Mouse (Mus musculus): Measurements from ENCODE around the gene Dchs1. TPM values are rescaled to one million over a fixed set of nuclear protein-coding genes. Genes with fewer than 3 reads are reported as not detected.

Dchs1 gene
- polyA plus RNA-seq, 1 experiment from 2014 or later, result 8.7 TPM

DNA sequence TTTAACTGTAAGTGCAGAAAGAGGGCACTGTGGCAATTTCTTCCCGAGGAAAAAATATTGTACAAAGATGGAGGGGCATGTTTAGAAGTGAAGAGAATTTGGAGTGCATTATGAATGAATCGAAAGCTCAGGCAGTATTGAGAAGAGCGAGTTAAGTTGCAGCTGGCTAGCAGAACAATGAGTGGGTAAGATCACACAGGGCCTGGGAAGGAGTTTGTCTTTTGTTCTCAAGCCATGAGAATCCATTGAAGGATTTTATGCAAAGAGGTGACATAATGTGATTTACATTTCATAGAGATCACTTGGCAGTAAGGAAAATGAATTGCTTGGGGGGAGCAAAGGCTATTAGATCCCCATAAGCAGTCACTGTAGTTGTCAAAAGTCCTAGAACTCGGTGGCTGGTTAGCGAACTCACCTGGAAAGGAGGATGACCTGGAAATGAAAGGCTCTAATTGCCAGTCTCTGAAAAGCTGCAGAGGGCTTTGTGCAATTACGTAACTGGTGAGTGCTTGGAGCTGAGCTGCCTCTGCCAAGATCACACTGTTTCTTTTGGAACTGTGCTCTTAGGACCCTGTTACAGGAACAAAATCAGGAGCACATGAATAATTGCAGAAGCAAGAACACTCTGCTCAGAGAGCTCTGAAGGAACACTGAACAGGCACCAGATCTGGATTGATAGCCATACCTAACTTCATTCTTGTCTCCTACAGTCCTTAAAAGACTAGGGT, 58.6 kb downstream of the Dchs1 start:
- H3K9ac ChIP-seq, result no peak overlapping the region
- no peaks in the 10 kb centered on the region for H3K4me1 ChIP-seq (replicated peaks)
- peaks cover 50% of the 10 kb centered on the region for H3K36me3 ChIP-seq
- no peak overlapping the region for H3K4me3 ChIP-seq
- 86% methylated on average over 6 of the region's 6 CpGs for WGBS
- H3K9me3 ChIP-seq (replicated peaks), result no peaks in the 10 kb centered on the region
- no peak overlapping the region for H3K4me2 ChIP-seq
- H3K27me3 ChIP-seq (replicated peaks), result no peaks in the 10 kb centered on the region
- H3K27ac ChIP-seq (ENCODE audit: poor library complexity, severe bottlenecking), result no peak overlapping the region
- no peak for ATAC-seq (ENCODE audit: insufficient number of reproducible peaks, low FRiP score)

- H3K9ac ChIP-seq, result no peak overlapping the region
- no peak overlapping the region for H3K4me2 ChIP-seq
- 94% methylated on average over 4 of the region's 4 CpGs for WGBS
- no peak for ATAC-seq (ENCODE audit: insufficient number of reproducible peaks, low FRiP score)
- no peaks in the 10 kb centered on the region for H3K27me3 ChIP-seq (replicated peaks)
- H3K4me3 ChIP-seq, result no peak overlapping the region
- H3K4me1 ChIP-seq (replicated peaks), result no peaks in the 10 kb centered on the region
- peaks cover 30% of the 10 kb centered on the region for H3K36me3 ChIP-seq
- H3K9me3 ChIP-seq (replicated peaks), result no peaks in the 10 kb centered on the region
- H3K27ac ChIP-seq (ENCODE audit: poor library complexity, severe bottlenecking), result no peak overlapping the region
These were observed 60.5 kb downstream of the Dchs1 start for GRCm38 (mm10) chr7:105726980-105727325.

GRCm38 (mm10) chr7:105726144-105726979, 61.1 kb downstream of the Dchs1 start:
- Histone ChIP-seq H3K27ac (ENCODE audit: poor library complexity, severe bottlenecking) (no peak overlapping the region), H3K9me3 (replicated peaks) (no peaks in the 10 kb centered on the region), H3K9ac (no peak overlapping the region), H3K4me2 (no peak overlapping the region), H3K4me1 (replicated peaks) (no peaks in the 10 kb centered on the region), H3K36me3 (peaks cover 25% of the 10 kb centered on the region), H3K27me3 (replicated peaks) (no peaks in the 10 kb centered on the region), H3K4me3 (no peak overlapping the region)
- WGBS, result 78% methylated on average over 4 of the region's 4 CpGs
- peak; percentile 64 for ATAC-seq (ENCODE audit: insufficient number of reproducible peaks, low FRiP score)

DNA sequence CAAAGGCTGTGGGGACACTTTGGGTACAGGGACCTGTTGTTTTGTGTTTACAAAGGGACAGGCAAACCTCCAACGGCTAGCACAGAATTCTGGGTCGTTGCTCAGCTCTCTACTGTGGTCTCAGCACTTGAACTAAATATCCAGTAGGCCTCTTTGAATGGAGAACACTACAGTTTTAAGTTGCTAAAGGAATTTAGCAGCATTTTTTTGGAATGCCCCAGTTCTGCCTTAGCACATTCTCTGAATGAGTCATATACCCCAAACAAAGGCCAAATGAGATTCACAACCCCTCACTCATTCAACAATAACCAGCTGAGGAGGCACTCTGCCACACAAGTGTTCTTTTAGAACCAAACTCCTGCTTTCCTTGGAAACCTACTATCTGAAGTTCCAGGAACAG, 65.5 kb downstream of the Dchs1 start:
- Histone ChIP-seq H3K36me3 (no peaks in the 10 kb centered on the region), H3K4me1 (replicated peaks) (no peaks in the 10 kb centered on the region), H3K27me3 (replicated peaks) (no peaks in the 10 kb centered on the region), H3K9me3 (replicated peaks) (no peaks in the 10 kb centered on the region), H3K9ac (no peak overlapping the region), H3K4me2 (no peak overlapping the region), H3K27ac (ENCODE audit: poor library complexity, severe bottlenecking) (no peak overlapping the region), H3K4me3 (no peak overlapping the region)
- no peak for ATAC-seq (ENCODE audit: insufficient number of reproducible peaks, low FRiP score)
- WGBS, result 61% methylated on average over 2 of the region's 2 CpGs

- no peaks in the 10 kb centered on the region for H3K4me1 ChIP-seq (replicated peaks)
- 57% methylated on average over 3 of the region's 3 CpGs for WGBS
- no peak for ATAC-seq (ENCODE audit: insufficient number of reproducible peaks, low FRiP score)
These were observed 72.1 kb downstream of the Dchs1 start for GRCm38 (mm10) chr7:105715366-105715765.

DNA sequence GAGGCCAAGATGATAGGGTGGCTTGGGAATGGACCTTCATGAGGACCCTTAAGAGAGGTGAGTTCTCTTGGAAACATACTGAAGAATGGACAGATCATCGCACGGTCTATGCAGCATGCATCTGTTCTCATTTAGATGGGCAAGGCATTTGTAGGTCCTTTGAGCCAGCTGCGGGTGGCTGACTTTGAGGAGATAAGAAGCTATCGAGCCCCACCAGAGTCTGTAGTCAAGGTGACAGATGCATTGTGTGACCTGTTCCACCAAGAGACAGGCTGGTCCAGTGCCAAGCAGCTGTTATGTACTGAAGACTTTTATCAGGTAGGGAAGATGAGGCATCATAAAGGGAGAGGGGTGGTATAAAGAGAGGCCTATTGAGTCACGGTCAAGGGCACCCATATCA, 78.7 kb downstream of the Dchs1 start:
- Histone ChIP-seq H3K27me3 (replicated peaks) (no peaks in the 10 kb centered on the region), H3K4me2 (no peak overlapping the region), H3K4me3 (no peak overlapping the region), H3K4me1 (replicated peaks) (no peaks in the 10 kb centered on the region), H3K9ac (no peak overlapping the region), H3K36me3 (no peaks in the 10 kb centered on the region), H3K27ac (ENCODE audit: poor library complexity, severe bottlenecking) (no peak overlapping the region), H3K9me3 (replicated peaks) (no peaks in the 10 kb centered on the region)
- 72% methylated on average over 5 of the region's 5 CpGs for WGBS
- no peak for ATAC-seq (ENCODE audit: insufficient number of reproducible peaks, low FRiP score)

More at GRCm38 (mm10) chr7:105715366-105715765, 72.1 kb downstream of the Dchs1 start:
- no peaks in the 10 kb centered on the region for H3K9me3 ChIP-seq (replicated peaks)
- H3K27me3 ChIP-seq (replicated peaks), result no peaks in the 10 kb centered on the region
- no peaks in the 10 kb centered on the region for H3K36me3 ChIP-seq
- no peak overlapping the region for H3K4me3 ChIP-seq
- no peak overlapping the region for H3K4me2 ChIP-seq
- H3K27ac ChIP-seq (ENCODE audit: poor library complexity, severe bottlenecking), result no peak overlapping the region
- no peak overlapping the region for H3K9ac ChIP-seq

DNA sequence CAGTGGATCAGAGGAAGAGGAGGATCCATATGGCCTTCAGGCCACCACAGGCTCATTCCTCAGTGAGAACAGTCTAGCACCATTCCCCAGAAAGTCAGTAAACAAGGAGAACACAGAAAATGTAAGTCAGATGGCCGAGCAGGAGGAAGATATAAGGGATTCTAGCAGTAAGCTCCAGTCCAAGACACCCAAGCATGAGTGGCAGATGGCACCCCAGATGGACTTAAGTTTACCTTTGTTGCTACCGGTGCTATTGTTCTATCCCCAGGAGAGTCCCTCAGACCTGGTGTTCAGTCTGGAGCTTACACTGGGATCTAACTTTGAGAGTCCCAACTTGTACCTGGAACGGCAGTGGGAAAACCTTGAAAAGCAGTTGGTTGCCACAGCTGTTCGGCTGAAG, 83.6 kb downstream of the Dchs1 start:
- Histone ChIP-seq H3K27ac (ENCODE audit: poor library complexity, severe bottlenecking) (no peak overlapping the region), H3K9me3 (replicated peaks) (no peaks in the 10 kb centered on the region), H3K27me3 (replicated peaks) (peaks cover 4% of the 10 kb centered on the region; the same call in 1 of the 2 replicates), H3K9ac (no peak overlapping the region), H3K4me3 (no peak overlapping the region), H3K4me2 (no peak overlapping the region), H3K4me1 (replicated peaks) (no peaks in the 10 kb centered on the region), H3K36me3 (no peaks in the 10 kb centered on the region)
- 73% methylated on average over 4 of the region's 4 CpGs for WGBS
- ATAC-seq (ENCODE audit: insufficient number of reproducible peaks, low FRiP score), result no peak

GRCm38 (mm10) chr7:105703184-105703583, 84.3 kb downstream of the Dchs1 start:
- peaks cover 4% of the 10 kb centered on the region; the same call in 1 of the 2 replicates for H3K27me3 ChIP-seq (replicated peaks)
- no peak overlapping the region for H3K27ac ChIP-seq (ENCODE audit: poor library complexity, severe bottlenecking)
- no peak overlapping the region for H3K4me2 ChIP-seq
- no peaks in the 10 kb centered on the region for H3K36me3 ChIP-seq
- H3K9ac ChIP-seq, result no peak overlapping the region
- H3K4me3 ChIP-seq, result no peak overlapping the region
- WGBS, result 80% methylated on average over 16 of the region's 16 CpGs
- H3K4me1 ChIP-seq (replicated peaks), result no peaks in the 10 kb centered on the region
- ATAC-seq (ENCODE audit: insufficient number of reproducible peaks, low FRiP score), result no peak
- H3K9me3 ChIP-seq (replicated peaks), result no peaks in the 10 kb centered on the region

Other genes with a start within 250 kb of the Dchs1 start
- gene Smpd1, start 233.3 kb downstream of the Dchs1 start, polyA plus RNA-seq (2016; fragmentation: Nextera tagmentation; extraction: Ambion mirVana), result 52.4 and 54.6 TPM in 2 replicates
- 48.8 and 52.9 TPM in 2 replicates for gene Apbb1, start 206.0 kb downstream of the Dchs1 start, polyA plus RNA-seq (2016; fragmentation: Nextera tagmentation; extraction: Ambion mirVana)
- 0.33 and 1.9 TPM in 2 replicates for gene Hpx, start 187.5 kb downstream of the Dchs1 start, polyA plus RNA-seq (2016; fragmentation: Nextera tagmentation; extraction: Ambion mirVana)
- gene Trim3, start 154.1 kb downstream of the Dchs1 start, polyA plus RNA-seq (2016; fragmentation: Nextera tagmentation; extraction: Ambion mirVana), result 27.9 and 30.7 TPM in 2 replicates
- gene Timm10b, start 147.6 kb downstream of the Dchs1 start, polyA plus RNA-seq (2016; fragmentation: Nextera tagmentation; extraction: Ambion mirVana), result 142 and 155 TPM in 2 replicates
- gene Arfip2, start 147.2 kb downstream of the Dchs1 start, polyA plus RNA-seq (2016; fragmentation: Nextera tagmentation; extraction: Ambion mirVana), result 45.5 and 45.6 TPM in 2 replicates
- 14.1 and 14.8 TPM in 2 replicates for gene Gm45799, start 147.1 kb downstream of the Dchs1 start, polyA plus RNA-seq (2016; fragmentation: Nextera tagmentation; extraction: Ambion mirVana)
- 0.41 and 0.52 TPM in 2 replicates for gene Dnhd1, start 136.8 kb downstream of the Dchs1 start, polyA plus RNA-seq (2016; fragmentation: Nextera tagmentation; extraction: Ambion mirVana)
- gene Ilk, start 51.1 kb downstream of the Dchs1 start, polyA plus RNA-seq (2016; fragmentation: Nextera tagmentation; extraction: Ambion mirVana), result 384 and 391 TPM in 2 replicates
- 29.1 and 30.9 TPM in 2 replicates for gene Rrp8, start 50.3 kb downstream of the Dchs1 start, polyA plus RNA-seq (2016; fragmentation: Nextera tagmentation; extraction: Ambion mirVana)
- gene Taf10, start 43.3 kb downstream of the Dchs1 start, polyA plus RNA-seq (2016; fragmentation: Nextera tagmentation; extraction: Ambion mirVana), result 142 and 160 TPM in 2 replicates
- 87.7 and 97.8 TPM in 2 replicates for gene Tpp1, start 35.4 kb downstream of the Dchs1 start, polyA plus RNA-seq (2016; fragmentation: Nextera tagmentation; extraction: Ambion mirVana)
- 232 TPM in 2 replicates for gene Mrpl17, start 23.4 kb upstream of the Dchs1 start, polyA plus RNA-seq (2016; fragmentation: Nextera tagmentation; extraction: Ambion mirVana)
- 0.39 TPM in 1 of 2 replicates, not detected in the other for gene Gm4070, start 166.3 kb upstream of the Dchs1 start, polyA plus RNA-seq (2016; fragmentation: Nextera tagmentation; extraction: Ambion mirVana)

Data from heart, embryonic 12.5 days (tissue).